Mouse (Mus musculus): ENCODE results near the gene Lbhd2. TPM values are rescaled to one million over a fixed set of nuclear protein-coding genes. Genes with fewer than 3 reads are reported as not detected.

The Lbhd2 gene
- total and polyA plus RNA-seq, 3 experiments = not detected

DNA sequence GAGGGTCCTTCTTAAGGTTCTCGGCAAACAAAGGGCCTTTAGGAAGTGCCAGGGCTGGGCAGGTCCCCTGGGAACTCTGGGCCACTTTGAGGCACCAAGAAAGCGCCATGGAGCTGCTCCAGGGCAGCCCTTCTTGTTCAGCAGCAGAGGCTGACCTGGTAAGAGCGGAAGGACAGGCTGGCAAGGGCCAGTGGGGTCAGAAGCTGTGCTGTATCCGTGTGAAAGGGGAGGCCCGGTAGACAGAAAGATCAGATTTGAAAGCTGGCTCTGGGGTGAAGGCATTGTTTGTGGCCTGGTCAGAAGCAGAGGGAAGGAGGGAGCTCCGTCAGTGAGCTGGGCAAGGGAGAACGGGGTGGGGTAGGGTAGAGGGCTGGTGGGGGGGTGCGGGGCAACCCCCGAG, 40.7 kb downstream of the Lbhd2 start:
- H3K4me3 ChIP-seq (replicated peaks in 1 of 3; ENCODE audit: low read depth in 2 of 3, low read length in 2 of 3, poor library complexity in 1 of 3) = no peak overlapping the region
- H3K36me3 ChIP-seq (replicated peaks in 1 of 2; ENCODE audit: control insufficient read depth in 1 of 2, insufficient read depth in 1 of 2, low read length in 1 of 2) = peaks cover 0 to 19% of the 10 kb centered on the region in 2 experiments
- no peaks in the 10 kb centered on the region for H3K79me2 ChIP-seq (replicated peaks; ENCODE audit: control insufficient read depth, extremely low read depth, insufficient read depth, poor library complexity, severe bottlenecking)
- no peak overlapping the region for H3K9ac ChIP-seq (ENCODE audit: insufficient read depth, low read depth)
- no peak overlapping the region for H3K27ac ChIP-seq (ENCODE audit: insufficient read depth, low read depth)
- H3K4me2 ChIP-seq (ENCODE audit: insufficient read depth, low read depth, poor library complexity, severe bottlenecking) = no peak overlapping the region
- in situ Hi-C loops (cut with MboI; ENCODE audit: low pct_ligation_motif_present, low pct_unique_long_range_greater_than_20kb, low sequenced_read_pairs) (no loop called here), dilution Hi-C loops (cut with MboI; ENCODE audit: extremely low pct_ligation_motif_present, extremely low pct_unique_long_range_greater_than_20kb, low sequenced_read_pairs) (no loop called here)
- H3K4me1 ChIP-seq (ENCODE audit: control insufficient read depth in 1 of 2, insufficient read depth in 2 of 2) = peaks cover 2 to 25% of the 10 kb centered on the region in 2 experiments; a peak in 2 of 4 replicates
- no peaks in the 10 kb centered on the region for H3K9me3 ChIP-seq (replicated peaks; ENCODE audit: low read length)
- peaks cover 64% of the 10 kb centered on the region for H3K27me3 ChIP-seq (replicated peaks)
- DNase-seq (ENCODE audit: extremely low read depth) = no peak
- no peak for TF ChIP-seq IRF4 (IDR thresholded peaks at IDR 0.05; ENCODE audit: low read depth, low read length)
- TF ChIP-seq POLR2A (IDR thresholded peaks at IDR 0.05; ENCODE audit: low read depth, low read length) = no peak
- TF ChIP-seq ZKSCAN1 (IDR thresholded peaks at IDR 0.05; ENCODE audit: borderline replicate concordance, low read depth, low read length) = no peak
- TF ChIP-seq RCOR1 (conservative IDR thresholded peaks at IDR 0.05; ENCODE audit: low read depth, low read length) = no peak
- TF ChIP-seq MAX (IDR thresholded peaks at IDR 0.05; ENCODE audit: low read length) = no peak
- no peak for TF ChIP-seq SMC3 (IDR thresholded peaks at IDR 0.05; ENCODE audit: low read depth, low read length)
- TF ChIP-seq TCF12 (IDR thresholded peaks at IDR 0.05; ENCODE audit: low read depth, low read length) = no peak
- TF ChIP-seq MAZ (IDR thresholded peaks at IDR 0.05; ENCODE audit: low read depth, low read length) = no peak
- no peak for TF ChIP-seq E2F4 (IDR thresholded peaks at IDR 0.05; ENCODE audit: insufficient replicate concordance, low read depth, low read length)
- TF ChIP-seq NRF1 (IDR thresholded peaks at IDR 0.05; ENCODE audit: low read depth, low read length) = no peak

- Histone ChIP-seq H3K27me3 (replicated peaks) (peaks cover 60% of the 10 kb centered on the region), H3K4me2 (ENCODE audit: insufficient read depth, low read depth, poor library complexity, severe bottlenecking) (no peak overlapping the region), H3K79me2 (replicated peaks; ENCODE audit: control insufficient read depth, extremely low read depth, insufficient read depth, poor library complexity, severe bottlenecking) (no peaks in the 10 kb centered on the region), H3K27ac (ENCODE audit: insufficient read depth, low read depth) (no peak overlapping the region), H3K9me3 (replicated peaks; ENCODE audit: low read length) (no peaks in the 10 kb centered on the region), H3K9ac (ENCODE audit: insufficient read depth, low read depth) (no peak overlapping the region), H3K36me3 (replicated peaks in 1 of 2; ENCODE audit: control insufficient read depth in 1 of 2, insufficient read depth in 1 of 2, low read length in 1 of 2) (peaks cover 0 to 19% of the 10 kb centered on the region in 2 experiments), H3K4me1 (ENCODE audit: control insufficient read depth in 1 of 2, insufficient read depth in 2 of 2) (peaks cover 0 to 17% of the 10 kb centered on the region in 2 experiments; a peak in 2 of 4 replicates), H3K4me3 (replicated peaks in 1 of 3; ENCODE audit: low read depth in 2 of 3, low read length in 2 of 3, poor library complexity in 1 of 3) (no peak overlapping the region)
- in situ Hi-C loops (cut with MboI; ENCODE audit: low pct_ligation_motif_present, low pct_unique_long_range_greater_than_20kb, low sequenced_read_pairs) = no loop called here
- dilution Hi-C loops (cut with MboI; ENCODE audit: extremely low pct_ligation_motif_present, extremely low pct_unique_long_range_greater_than_20kb, low sequenced_read_pairs) = no loop called here
- no peak for DNase-seq (ENCODE audit: extremely low read depth)
- no peak for TF ChIP-seq PAX5 (IDR thresholded peaks at IDR 0.05; ENCODE audit: low read length)
- no peak for TF ChIP-seq HCFC1 (IDR thresholded peaks at IDR 0.05; ENCODE audit: low read depth, low read length)
- TF ChIP-seq SIN3A (IDR thresholded peaks at IDR 0.05; ENCODE audit: low read length) = no peak
- no peak for TF ChIP-seq ZC3H11A (IDR thresholded peaks at IDR 0.05; ENCODE audit: low read depth, low read length)
- TF ChIP-seq CTCF (conservative IDR thresholded peaks at IDR 0.05 in 1 of 2, IDR thresholded peaks at IDR 0.05 in 1 of 2; ENCODE audit: low read depth in 2 of 2, low read length in 2 of 2) = no peak
- TF ChIP-seq USF2 (conservative IDR thresholded peaks at IDR 0.05; ENCODE audit: low read depth, low read length) = no peak
- TF ChIP-seq USF1 (IDR thresholded peaks at IDR 0.05; ENCODE audit: low read depth, low read length) = no peak
- no peak for TF ChIP-seq RCOR1 (conservative IDR thresholded peaks at IDR 0.05; ENCODE audit: low read depth, low read length)
- TF ChIP-seq CHD2 (IDR thresholded peaks at IDR 0.05; ENCODE audit: low read length) = no peak
- no peak for TF ChIP-seq E2F4 (IDR thresholded peaks at IDR 0.05; ENCODE audit: insufficient replicate concordance, low read depth, low read length)
- no peak for TF ChIP-seq SMC3 (IDR thresholded peaks at IDR 0.05; ENCODE audit: low read depth, low read length)
- TF ChIP-seq MAX (IDR thresholded peaks at IDR 0.05; ENCODE audit: low read length) = no peak
- no peak for TF ChIP-seq TBP (conservative IDR thresholded peaks at IDR 0.05; ENCODE audit: low read depth, low read length)
Measured at GRCm38 (mm10) chr12:111447898-111448760, 41.5 kb downstream of the Lbhd2 start.
